Mouse (Mus musculus): ENCODE results near the gene Sf3a1. TPM values are rescaled to one million over a fixed set of nuclear protein-coding genes. Genes with fewer than 3 reads are reported as not detected.

Sf3a1 gene
- total RNA-seq, 2 experiments from 2014 or later, result 41.0 to 44.7 TPM

- DNase-seq, result peak; percentile 94
Observed at GRCm38 (mm10) chr11:4134986-4135935, 24.9 kb upstream of the Sf3a1 start, which contains the start of gene Rnf215. TSS of gene Rnf215 (plus strand) at chr11:4135202.

- no peak for DNase-seq
Observed at GRCm38 (mm10) chr11:4138964-4139363, 21.2 kb upstream of the Sf3a1 start.

GRCm38 (mm10) chr11:4141505-4141904 is 18.6 kb upstream of the Sf3a1 start:
- DNase-seq, result no peak

DNA sequence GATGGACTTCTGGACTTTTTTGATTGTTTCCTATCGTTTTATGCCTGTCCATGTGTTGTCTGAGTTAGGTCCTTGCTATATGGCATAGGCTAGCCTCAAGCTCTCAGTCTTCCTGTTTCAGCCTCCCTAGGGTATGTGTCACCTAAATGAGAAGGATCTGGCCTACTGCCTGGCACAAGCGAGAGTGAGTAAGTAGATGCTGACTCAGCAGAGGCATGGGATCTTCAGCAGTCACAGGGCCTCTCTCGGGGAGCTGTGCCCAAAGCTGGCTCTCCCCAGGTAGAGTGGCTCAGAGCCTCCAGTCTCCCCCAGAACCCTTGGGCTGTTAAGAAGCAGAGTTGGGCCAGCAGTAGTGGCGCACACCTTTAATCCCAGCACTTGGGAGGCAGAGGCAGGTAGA is 17.8 kb upstream of the Sf3a1 start:
- no peak for DNase-seq

GRCm38 (mm10) chr11:4143281-4144062 is 16.7 kb upstream of the Sf3a1 start:
- DNase-seq, result no peak

DNA sequence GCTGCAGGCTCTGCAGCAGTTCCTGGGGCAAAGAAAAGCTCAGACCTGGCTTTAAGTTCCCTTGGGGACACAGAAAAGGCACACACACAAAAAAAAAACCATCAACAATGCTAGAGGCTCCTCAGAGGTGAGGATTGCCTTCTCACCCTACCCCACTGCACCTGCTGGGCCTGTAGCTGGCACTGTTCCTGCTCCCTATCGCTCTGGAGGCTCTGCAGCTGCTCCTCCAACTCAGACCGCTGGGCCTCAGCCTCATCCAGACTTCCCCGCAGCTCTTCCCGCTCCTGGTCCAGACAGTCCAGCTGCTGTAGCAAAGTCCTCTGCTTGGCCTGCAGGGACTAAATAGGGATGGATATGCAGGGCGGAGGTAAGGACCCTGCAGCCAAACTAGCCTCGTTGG is 13.8 kb upstream of the Sf3a1 start:
- DNase-seq, result no peak

- DNase-seq, result no peak
Observed at GRCm38 (mm10) chr11:4147098-4147497, 13.1 kb upstream of the Sf3a1 start.

DNA sequence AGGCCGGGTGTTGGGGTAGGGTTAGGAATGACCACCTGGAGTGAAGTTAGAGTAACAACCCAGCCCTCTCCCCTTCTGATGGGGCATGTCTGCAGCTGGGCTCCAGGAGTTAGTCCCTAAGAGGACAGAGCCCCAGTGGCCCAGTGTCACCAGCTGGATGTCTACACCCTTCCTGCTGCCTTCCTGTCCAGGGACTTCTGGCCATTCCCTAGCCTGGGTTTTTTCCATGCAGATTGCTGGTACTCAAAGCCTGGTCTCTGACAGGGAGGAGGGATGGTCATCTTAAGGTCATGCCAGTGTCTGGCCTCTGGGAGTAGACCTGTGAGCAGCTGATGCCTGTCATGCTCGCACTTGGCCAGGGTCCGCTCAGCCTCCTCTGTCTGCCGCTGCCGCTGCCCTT is 12.0 kb upstream of the Sf3a1 start:
- no peak for DNase-seq

DNA sequence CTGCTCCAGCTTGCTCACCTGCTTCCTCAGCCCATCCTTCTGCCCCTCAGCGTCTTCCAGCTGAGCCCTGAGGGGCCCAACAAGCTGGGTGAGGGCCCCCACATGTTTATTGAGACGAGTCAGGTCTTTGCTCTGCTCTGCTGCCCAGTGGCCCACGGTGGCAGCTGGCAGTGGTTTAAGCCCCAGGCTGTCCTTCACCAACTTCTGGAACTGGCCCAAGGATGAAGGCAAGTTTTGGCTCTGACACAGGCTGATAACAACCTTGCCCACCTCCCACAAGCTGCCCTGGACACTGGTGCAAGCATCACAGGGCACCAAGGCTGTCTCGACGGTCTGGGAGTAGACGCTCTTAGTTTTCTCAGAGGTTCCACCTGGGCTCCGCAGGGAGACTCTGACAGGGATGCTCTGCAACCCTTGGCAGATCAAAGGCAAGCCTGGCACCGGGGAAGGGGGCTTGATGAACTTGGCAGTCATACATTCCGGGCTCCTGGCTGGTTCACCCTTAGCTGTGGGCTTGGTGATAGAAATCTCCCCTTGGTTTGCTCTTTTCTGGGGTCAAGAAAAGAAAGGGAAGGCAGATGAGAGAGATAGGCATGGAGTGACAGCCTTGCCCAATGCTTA is 11.5 kb upstream of the Sf3a1 start:
- peak; percentile 32 for DNase-seq

GRCm38 (mm10) chr11:4149886-4150285 is 10.3 kb upstream of the Sf3a1 start:
- no peak for DNase-seq

DNA sequence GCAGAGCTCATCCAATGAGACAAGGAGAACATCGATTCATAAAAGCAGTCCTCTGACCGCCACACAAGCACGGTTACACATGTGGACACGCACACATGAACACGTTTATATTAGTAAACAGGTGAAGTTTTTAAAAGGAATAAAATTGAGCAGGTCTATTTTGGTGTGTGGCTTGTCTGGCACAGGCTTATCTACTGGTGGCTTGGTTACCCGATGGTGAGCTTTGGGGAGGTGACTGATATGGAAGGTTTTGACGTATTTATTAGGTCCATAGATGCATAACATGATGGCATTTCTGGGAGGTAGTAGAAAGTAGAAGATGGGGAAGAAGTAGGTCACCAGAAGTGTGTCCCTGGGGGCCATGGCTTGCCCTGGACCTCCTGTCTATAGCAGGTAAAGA is 6.5 kb upstream of the Sf3a1 start:
- no peak for DNase-seq

DNA sequence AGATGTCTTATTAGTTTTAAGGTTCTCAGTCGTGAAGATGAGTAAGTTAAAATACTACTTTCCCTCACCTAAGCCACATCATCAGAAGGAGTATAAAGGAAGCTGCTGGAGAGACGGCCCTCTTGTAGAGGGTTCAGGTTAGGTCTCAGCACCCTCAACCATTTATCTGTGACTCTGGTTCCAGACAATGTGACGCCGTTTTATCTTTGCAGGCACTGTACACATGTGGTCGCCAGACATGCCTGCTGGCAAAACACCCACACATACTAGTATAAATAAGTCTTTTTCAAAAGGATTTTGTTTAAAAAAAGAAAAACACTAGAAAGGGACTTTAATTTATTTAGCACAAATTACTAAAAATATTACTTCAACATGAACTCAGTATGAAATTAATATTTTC is 4.5 kb upstream of the Sf3a1 start:
- no peak for DNase-seq

GRCm38 (mm10) chr11:4158676-4159075 is 1.5 kb upstream of the Sf3a1 start:
- DNase-seq, result no peak

DNA sequence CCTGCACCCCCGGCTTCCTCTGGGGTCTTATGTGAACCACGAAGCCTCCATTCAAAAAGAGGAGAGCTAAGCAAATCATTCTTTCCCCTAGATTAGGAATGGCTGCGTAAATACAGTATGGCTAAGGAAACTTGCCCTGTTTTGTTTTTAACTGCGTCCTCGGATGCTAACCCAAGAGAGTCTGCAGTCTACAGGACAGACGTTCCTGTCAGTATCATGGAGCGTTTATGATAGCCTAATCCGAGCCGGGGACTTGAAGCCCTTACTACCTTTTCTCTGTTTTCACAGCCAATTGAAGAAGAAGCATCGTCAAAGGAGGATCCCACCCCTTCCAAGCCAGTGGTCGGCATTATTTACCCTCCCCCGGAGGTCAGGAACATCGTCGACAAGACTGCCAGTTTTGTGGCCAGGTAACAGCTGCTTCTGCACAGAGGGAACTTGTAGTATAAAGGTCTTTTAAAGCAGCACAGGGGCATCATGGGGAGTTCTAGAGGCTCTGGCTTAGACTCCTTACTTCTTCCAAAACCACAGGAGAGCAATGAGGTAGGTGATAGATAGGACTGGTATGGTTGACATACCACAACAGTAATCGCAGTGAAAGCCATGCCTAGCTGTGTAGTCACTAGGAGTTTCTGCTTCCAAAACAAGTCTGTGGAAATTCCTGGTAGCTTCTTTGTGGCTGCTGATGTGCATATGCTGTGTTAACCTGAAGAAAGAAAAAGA is 769 bp downstream of the Sf3a1 start:
- no peak for DNase-seq

GRCm38 (mm10) chr11:4164701-4165100 is 4.6 kb downstream of the Sf3a1 start:
- no peak for DNase-seq

GRCm38 (mm10) chr11:4166467-4167090 is 6.4 kb downstream of the Sf3a1 start:
- DNase-seq, result no peak

- DNase-seq, result peak; percentile 82
Observed at GRCm38 (mm10) chr11:4174586-4174985, 14.4 kb downstream of the Sf3a1 start.

DNA sequence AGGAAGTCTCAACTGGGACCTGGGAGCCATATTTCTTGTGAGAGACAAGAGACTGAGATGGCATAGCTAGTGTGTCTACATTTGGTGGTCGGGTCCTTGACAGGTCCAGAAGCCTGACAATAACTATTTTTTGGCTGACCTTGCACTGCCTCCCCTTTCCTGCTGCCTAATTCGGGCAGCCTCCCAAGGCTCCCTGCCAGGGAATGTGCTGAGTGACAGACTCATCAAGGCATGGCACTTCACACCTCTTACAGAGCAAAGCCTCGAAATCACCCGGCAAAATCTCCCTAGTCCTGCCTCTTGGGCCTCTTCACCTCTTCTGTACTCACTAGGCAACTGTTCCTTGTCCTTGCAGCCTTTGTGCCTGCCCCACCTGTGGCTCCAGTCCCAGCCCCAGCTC is 17.6 kb downstream of the Sf3a1 start:
- no peak for DNase-seq

DNA sequence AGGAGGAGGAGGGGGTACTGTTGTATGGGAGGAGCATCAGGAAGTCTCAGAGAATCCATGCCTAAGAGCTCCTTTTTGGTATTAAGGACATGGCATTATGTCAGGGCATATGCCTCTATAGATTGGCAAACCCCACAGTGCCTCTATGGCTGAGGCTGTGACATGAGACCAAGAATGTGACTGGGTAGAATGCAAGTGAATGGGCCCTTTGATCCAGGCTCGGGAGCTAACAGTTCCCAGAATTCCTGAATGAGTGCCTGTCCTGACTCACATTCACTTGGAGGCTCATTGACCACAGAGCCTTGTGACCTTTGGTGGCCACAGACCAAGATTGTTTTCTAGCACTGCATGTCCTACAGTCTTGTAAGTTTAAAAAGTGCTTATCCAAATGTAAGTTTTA is 21.9 kb downstream of the Sf3a1 start:
- no peak for DNase-seq

- DNase-seq, result no peak
Observed at GRCm38 (mm10) chr11:4183511-4183910, 23.4 kb downstream of the Sf3a1 start.

DNA sequence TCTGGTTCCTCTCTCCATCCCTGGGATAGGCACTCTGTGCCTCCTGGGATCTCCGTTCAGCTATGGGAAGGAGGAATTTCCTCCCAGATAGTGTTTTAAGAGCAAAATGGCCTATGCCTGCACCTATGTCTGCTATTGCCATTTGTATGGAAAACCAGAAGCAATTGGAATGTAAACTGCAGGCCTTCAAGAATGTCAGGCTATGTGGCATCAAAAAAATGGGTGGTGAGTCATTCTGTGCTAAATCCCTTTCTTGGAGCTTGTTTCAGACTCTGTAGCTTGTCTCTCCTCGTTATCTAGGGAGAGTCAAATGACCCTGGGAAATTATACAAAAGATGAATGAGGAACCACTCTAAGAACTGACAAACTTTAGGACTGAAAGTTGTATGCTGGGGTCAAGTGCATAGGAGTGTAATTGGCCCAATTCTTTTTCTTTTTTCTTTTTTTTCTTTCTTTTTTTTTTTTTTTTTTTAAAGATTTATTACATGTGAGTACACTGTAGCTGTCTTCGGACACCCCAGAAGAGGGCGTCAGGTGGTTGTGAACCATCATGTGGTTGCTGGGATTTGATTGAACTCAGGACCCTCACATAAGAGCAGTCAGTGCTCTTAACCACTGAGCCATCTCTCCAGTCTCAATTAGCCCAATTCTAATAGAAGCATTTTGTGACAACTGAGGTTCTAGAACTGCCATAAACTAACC is 24.3 kb downstream of the Sf3a1 start:
- DNase-seq, result no peak
